Mouse (Mus musculus): ENCODE data around the gene Bysl. TPM values are rescaled to one million over a fixed set of nuclear protein-coding genes. Genes with fewer than 3 reads are reported as not detected.

The Bysl gene
- total RNA-seq, 4 experiments from 2014 or later, result 14.2 to 16.9 (median 15.9) TPM

GRCm38 (mm10) chr17:47594183-47594968 is 16.9 kb downstream of the Bysl start:
- no peak for DNase-seq (ENCODE audit: low spot score)

GRCm38 (mm10) chr17:47593854-47594182 is 17.5 kb downstream of the Bysl start:
- DNase-seq (ENCODE audit: low spot score), result no peak

GRCm38 (mm10) chr17:47593215-47593853 is 18.0 kb downstream of the Bysl start:
- peak; percentile 93 for DNase-seq (ENCODE audit: low spot score)

GRCm38 (mm10) chr17:47591073-47591472 is 20.2 kb downstream of the Bysl start:
- DNase-seq (ENCODE audit: low spot score), result no peak

GRCm38 (mm10) chr17:47588517-47588916 is 22.8 kb downstream of the Bysl start:
- DNase-seq (ENCODE audit: low spot score), result no peak

- DNase-seq (ENCODE audit: low spot score), result no peak
Measured at GRCm38 (mm10) chr17:47580962-47581361, 30.3 kb downstream of the Bysl start.

GRCm38 (mm10) chr17:47578655-47579054 is 32.6 kb downstream of the Bysl start:
- no peak for DNase-seq (ENCODE audit: low spot score)

- no peak for DNase-seq (ENCODE audit: low spot score)
Measured at GRCm38 (mm10) chr17:47574830-47575229, 36.5 kb downstream of the Bysl start.

GRCm38 (mm10) chr17:47574028-47574427 is 37.3 kb downstream of the Bysl start:
- no peak for DNase-seq (ENCODE audit: low spot score)

GRCm38 (mm10) chr17:47572436-47572835 is 38.9 kb downstream of the Bysl start:
- no peak for DNase-seq (ENCODE audit: low spot score)

GRCm38 (mm10) chr17:47571621-47572020 is 39.7 kb downstream of the Bysl start:
- DNase-seq (ENCODE audit: low spot score), result no peak

GRCm38 (mm10) chr17:47568951-47569527 is 42.3 kb downstream of the Bysl start:
- no peak for DNase-seq (ENCODE audit: low spot score)

GRCm38 (mm10) chr17:47568389-47568788 is 42.9 kb downstream of the Bysl start:
- no peak for DNase-seq (ENCODE audit: low spot score)

GRCm38 (mm10) chr17:47567271-47567670 is 44.0 kb downstream of the Bysl start:
- peak; percentile 38 for DNase-seq (ENCODE audit: low spot score)

GRCm38 (mm10) chr17:47566133-47566532 is 45.2 kb downstream of the Bysl start:
- no peak for DNase-seq (ENCODE audit: low spot score)

- DNase-seq (ENCODE audit: low spot score), result no peak
Measured at GRCm38 (mm10) chr17:47564612-47565011, 46.7 kb downstream of the Bysl start.

GRCm38 (mm10) chr17:47562875-47563274 is 48.4 kb downstream of the Bysl start:
- DNase-seq (ENCODE audit: low spot score), result no peak

GRCm38 (mm10) chr17:47559726-47560125 is 51.6 kb downstream of the Bysl start:
- DNase-seq (ENCODE audit: low spot score), result peak; percentile 52

GRCm38 (mm10) chr17:47557179-47557578 is 54.1 kb downstream of the Bysl start:
- no peak for DNase-seq (ENCODE audit: low spot score)

GRCm38 (mm10) chr17:47554621-47555020 is 56.7 kb downstream of the Bysl start:
- DNase-seq (ENCODE audit: low spot score), result no peak

GRCm38 (mm10) chr17:47552994-47553393 is 58.3 kb downstream of the Bysl start:
- DNase-seq (ENCODE audit: low spot score), result no peak

GRCm38 (mm10) chr17:47551049-47551448 is 60.2 kb downstream of the Bysl start:
- DNase-seq (ENCODE audit: low spot score), result no peak

Measured in heart, adult 8-10 months (tissue).